Mouse (Mus musculus): ENCODE results near the gene Tspan14. TPM values are rescaled to one million over a fixed set of nuclear protein-coding genes. Genes with fewer than 3 reads are reported as not detected.

Tspan14 gene
- polyA plus RNA-seq, 1 experiment from 2014 or later: 32.9 TPM

DNA sequence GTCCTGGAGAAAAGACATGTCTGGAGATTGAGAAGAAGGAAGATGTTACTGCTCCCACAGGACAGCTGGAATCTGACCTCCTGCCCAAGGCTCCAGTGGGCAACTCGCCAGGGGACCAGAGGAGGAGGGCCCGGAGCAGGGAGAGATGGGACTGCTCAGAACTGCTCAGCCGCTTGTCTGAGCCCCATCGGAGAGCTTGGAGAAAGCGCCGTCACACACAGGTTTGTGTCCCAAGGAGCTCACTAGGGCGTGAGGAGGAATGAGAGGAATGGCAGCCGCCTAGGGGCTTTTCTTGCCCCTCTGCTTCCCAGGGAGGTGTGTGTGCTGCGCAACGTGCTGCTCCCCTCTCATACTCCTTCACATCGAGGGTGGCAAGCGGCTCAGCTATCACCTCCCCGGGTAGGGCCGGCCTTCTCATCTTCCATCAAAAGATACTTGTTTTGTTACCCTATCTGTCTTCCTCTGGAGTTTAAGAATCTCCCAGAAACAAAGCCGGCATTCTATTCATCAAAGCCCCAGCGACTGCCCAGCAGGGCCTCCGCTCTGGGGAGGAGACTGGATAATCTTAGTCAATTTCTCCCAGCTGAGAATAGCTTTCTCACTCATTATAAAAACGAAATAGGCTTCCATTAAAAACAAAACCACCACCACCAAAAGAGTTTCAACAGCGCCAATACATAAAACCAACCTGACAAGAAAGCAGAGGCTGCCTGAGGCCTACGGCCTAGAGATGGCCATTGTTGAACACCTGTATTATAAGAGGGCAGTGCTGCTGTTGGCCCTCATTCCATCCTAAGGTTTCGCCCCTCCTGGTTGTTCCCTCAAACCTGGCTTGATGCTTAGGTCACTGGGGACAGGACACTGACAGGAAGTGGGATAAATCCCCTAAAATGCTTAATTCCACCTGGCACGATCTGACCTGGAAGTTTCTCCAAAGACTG, 37.9 kb upstream of the Tspan14 start:
- peak overlapping the region; percentile 74 for H3K4me2 ChIP-seq
- H3K27ac ChIP-seq: peak overlapping the region; percentile 96

DNA sequence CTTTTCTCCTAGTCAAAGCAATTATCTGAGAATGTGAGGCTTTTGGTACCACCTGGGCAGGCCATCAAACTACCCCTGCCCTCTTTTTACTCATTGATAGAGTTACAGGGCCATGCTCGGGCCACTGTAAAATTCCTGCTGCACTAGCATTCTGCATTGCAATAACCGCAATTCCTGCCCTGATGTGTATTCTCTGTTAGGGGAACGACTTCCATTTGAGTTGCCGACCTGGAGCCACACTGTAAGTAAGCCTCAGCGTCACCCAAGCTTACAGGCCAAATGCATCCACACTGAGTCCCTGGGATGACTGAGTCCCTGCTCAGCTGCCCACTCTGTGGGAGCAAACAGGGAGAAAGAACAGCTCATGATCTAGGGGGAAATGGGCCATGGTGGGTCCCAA, 35.0 kb upstream of the Tspan14 start:
- no peak overlapping the region for H3K27ac ChIP-seq
- no peak for ATAC-seq (ENCODE audit: low read depth)

More for the DNA sequence above, 37.9 kb upstream of the Tspan14 start:
- no peaks in the 10 kb centered on the region for H3K27me3 ChIP-seq
- DNase-seq (no peak), ATAC-seq (ENCODE audit: low read depth) (no peak)
- peaks cover 40% of the 10 kb centered on the region for H3K36me3 ChIP-seq
- 67% methylated on average over 22 of the region's 22 CpGs for WGBS (ENCODE audit: insufficient replicate concordance)
- H3K4me1 ChIP-seq (replicated peaks): peaks cover 62% of the 10 kb centered on the region
- H3K4me3 ChIP-seq (replicated peaks): no peak overlapping the region; the same call in none of the 2 replicates
- peak overlapping the region; percentile 15; the same call in 1 of the 2 replicates for H3K9ac ChIP-seq
- H3K9me3 ChIP-seq (replicated peaks): no peaks in the 10 kb centered on the region

DNA sequence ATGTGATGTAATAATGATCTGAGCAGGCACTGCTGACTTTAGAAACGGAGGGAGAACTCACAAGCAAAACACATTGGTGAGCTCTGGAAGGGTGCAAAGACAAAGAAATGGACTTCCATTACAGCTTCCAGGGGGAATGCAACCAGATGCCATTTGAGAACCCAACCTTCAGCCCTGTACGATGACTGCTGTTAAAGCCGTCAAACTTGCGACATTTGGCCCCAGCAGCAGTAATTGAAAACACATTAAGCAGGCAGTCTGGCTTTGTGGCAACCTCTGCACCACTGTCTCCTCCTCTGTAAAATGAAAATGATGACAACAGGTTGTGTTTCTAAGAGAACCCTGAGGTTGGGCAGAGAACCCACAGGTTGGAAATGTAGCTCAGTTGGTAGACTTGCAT, 34.2 kb upstream of the Tspan14 start:
- Histone ChIP-seq H3K9me3 (replicated peaks) (no peaks in the 10 kb centered on the region), H3K4me2 (no peak overlapping the region), H3K27me3 (no peaks in the 10 kb centered on the region), H3K9ac (no peak overlapping the region), H3K4me3 (replicated peaks) (no peak overlapping the region), H3K4me1 (replicated peaks) (peaks cover 32% of the 10 kb centered on the region), H3K36me3 (peaks cover 75% of the 10 kb centered on the region), H3K27ac (no peak overlapping the region)
- whole genome bisulfite sequencing (ENCODE audit: insufficient replicate concordance): 86% methylated on average over 4 of the region's 4 CpGs
- ATAC-seq (ENCODE audit: low read depth) (no peak), DNase-seq (no peak)

More for the DNA sequence above, 35.0 kb upstream of the Tspan14 start:
- Histone ChIP-seq H3K4me2 (no peak overlapping the region), H3K4me3 (replicated peaks) (no peak overlapping the region), H3K4me1 (replicated peaks) (peaks cover 33% of the 10 kb centered on the region), H3K27me3 (no peaks in the 10 kb centered on the region), H3K36me3 (peaks cover 67% of the 10 kb centered on the region), H3K9ac (no peak overlapping the region), H3K9me3 (replicated peaks) (no peaks in the 10 kb centered on the region)
- DNase-seq: no peak
- WGBS (ENCODE audit: insufficient replicate concordance): 92% methylated on average over 5 of the region's 5 CpGs

DNA sequence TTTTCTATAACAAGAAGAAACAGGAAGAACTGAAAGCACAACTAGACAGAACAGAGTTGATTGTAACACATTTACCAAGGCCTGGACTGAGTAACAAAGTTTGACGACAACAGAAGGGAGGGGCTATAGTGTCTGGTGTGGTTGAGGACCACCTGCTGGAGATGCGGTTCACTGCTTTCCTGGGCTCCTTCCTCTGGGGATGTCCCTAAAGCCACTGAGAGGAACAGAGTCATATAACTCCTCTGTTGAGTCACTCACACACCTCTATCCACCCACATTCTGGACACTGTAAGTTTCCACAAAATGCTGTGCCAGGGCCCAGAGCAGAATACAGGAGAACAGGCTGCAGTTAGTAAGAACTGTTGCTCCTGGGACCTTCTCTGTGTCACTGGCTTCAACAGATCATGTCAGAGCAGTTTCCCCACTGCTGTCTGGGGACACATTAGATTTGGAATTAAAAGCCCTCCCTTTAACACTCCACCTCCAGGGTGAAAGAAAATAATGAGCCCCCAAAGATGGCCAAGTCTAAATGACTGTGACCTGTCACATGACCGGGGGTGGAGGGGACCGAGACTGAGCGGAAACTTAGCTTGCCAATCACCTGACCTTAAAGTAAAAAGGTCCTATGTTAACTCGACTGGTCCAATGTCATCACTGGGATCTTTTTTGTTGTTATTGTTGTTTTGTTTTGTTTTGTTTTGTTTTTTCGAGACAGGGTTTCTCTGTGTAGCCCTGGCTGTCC, 33.5 kb upstream of the Tspan14 start:
- no peak for ATAC-seq (ENCODE audit: low read depth)
- Histone ChIP-seq H3K27ac (no peak overlapping the region), H3K9ac (no peak overlapping the region), H3K4me2 (no peak overlapping the region), H3K9me3 (replicated peaks) (no peaks in the 10 kb centered on the region), H3K4me1 (replicated peaks) (peaks cover 28% of the 10 kb centered on the region), H3K4me3 (replicated peaks) (no peak overlapping the region), H3K36me3 (peaks cover 82% of the 10 kb centered on the region), H3K27me3 (no peaks in the 10 kb centered on the region)
- 75% methylated on average over 7 of the region's 7 CpGs for WGBS (ENCODE audit: insufficient replicate concordance)
- DNase-seq: no peak

DNA sequence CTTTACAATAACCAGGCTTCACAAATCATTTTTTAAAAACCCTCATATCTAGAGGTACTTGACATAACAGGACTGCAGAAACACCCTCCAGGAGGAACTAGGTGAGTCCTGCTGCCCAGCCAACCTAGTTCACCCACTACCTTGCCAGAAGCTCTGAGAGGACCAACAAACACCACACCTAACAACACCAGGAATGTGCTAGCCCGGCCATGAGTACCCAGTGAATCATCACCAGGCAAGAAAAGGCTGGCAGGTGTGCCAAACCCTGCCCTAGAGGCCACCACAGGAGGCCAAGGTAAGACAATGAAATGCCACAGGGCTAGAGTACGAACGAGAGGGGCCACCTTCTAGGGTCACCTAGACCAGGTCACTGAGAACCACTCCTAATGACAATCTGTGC, 29.6 kb upstream of the Tspan14 start:
- Histone ChIP-seq H3K9ac (no peak overlapping the region), H3K4me2 (no peak overlapping the region), H3K27me3 (no peaks in the 10 kb centered on the region), H3K27ac (peak overlapping the region; percentile 1; the same call in 1 of the 2 replicates), H3K9me3 (replicated peaks) (no peaks in the 10 kb centered on the region), H3K4me1 (replicated peaks) (peaks cover 43% of the 10 kb centered on the region), H3K4me3 (replicated peaks) (no peak overlapping the region), H3K36me3 (peaks cover 74% of the 10 kb centered on the region)
- ATAC-seq (ENCODE audit: low read depth) (no peak), DNase-seq (no peak)
- 80% methylated on average over 3 of the region's 3 CpGs for WGBS (ENCODE audit: insufficient replicate concordance)

DNA sequence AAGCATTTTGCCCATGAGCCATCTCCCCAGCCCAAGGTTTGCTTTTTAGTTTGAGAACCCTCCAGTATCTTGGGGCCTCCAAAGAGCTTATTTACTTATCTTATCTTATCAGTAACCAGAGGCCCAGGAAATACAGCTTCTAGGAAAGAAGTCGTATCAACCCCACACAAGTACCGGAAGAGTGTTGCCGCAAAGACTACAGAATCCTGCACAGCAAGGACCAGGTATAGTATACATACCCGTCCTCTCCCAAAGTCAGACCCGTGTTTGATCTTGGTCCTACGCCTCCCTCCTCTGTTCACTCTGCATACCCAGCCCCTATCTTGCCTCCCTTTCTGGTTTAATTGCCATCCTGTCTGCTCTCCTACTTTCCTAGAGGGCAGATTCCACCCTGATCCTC, 25.9 kb upstream of the Tspan14 start:
- peak overlapping the region; percentile 90 for H3K27ac ChIP-seq
- no peaks in the 10 kb centered on the region for H3K27me3 ChIP-seq
- DNase-seq: peak; percentile 67
- WGBS (ENCODE audit: insufficient replicate concordance): 3% methylated on average over 6 of the region's 6 CpGs
- peaks cover 76% of the 10 kb centered on the region for H3K4me1 ChIP-seq (replicated peaks)
- peak; percentile 89 for ATAC-seq (ENCODE audit: low read depth)
- H3K9me3 ChIP-seq (replicated peaks): no peaks in the 10 kb centered on the region
- H3K36me3 ChIP-seq: peaks cover 38% of the 10 kb centered on the region
- H3K4me2 ChIP-seq: peak overlapping the region; percentile 70
- peak overlapping the region; percentile 49 for H3K4me3 ChIP-seq (replicated peaks)
- H3K9ac ChIP-seq: peak overlapping the region; percentile 71

DNA sequence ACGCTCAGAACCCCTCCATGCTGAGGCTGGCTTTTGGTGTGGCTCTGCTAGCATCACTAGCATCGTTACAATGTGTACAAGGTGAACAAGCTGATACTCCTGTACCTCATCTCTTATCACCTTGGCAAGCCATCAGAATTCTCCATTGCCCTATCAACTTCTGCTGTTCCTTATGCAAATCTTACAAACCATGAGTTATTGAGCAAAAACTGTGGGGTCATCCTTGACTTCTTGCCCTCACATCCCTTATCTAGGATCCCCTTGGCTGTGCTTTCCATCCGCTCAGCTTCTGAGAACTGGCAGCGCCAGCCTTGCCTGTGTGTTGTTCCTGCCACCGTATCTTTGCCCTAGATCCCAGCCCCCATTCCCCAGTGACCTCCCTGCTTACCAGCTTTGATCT, 22.2 kb upstream of the Tspan14 start:
- H3K36me3 ChIP-seq: 0 out of 2 replicates have a peak, but pooled peaks cover 4% of the 10 kb centered on the region
- peaks cover 59% of the 10 kb centered on the region for H3K4me1 ChIP-seq (replicated peaks)
- peak overlapping the region; percentile 79 for H3K27ac ChIP-seq
- ATAC-seq (ENCODE audit: low read depth) (peak; percentile 42), DNase-seq (peak; percentile 38)
- peak overlapping the region; percentile 70 for H3K4me2 ChIP-seq
- H3K9me3 ChIP-seq (replicated peaks): no peaks in the 10 kb centered on the region
- H3K4me3 ChIP-seq (replicated peaks): no peak overlapping the region
- H3K9ac ChIP-seq: peak overlapping the region; percentile 47
- H3K27me3 ChIP-seq: no peaks in the 10 kb centered on the region
- 28% methylated on average over 5 of the region's 5 CpGs for WGBS (ENCODE audit: insufficient replicate concordance)

DNA sequence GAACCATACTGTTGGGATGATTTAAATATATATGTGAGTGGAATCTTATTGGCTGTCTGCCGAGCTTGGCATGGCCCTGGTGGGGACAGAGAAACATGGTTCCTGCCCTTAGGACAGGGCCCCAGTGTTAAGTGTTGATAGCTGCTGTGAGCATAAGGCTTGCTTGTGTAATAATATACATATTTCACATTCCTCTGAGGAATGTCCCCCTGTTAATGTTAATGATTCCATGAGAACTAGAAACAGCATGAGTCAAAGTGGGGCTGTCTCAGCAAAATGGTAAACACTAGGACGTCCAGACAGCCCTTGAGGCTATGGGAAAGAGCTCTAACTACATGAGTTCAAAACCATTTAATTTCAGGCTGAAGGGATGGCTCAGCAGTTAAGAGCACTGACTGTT, 20.6 kb upstream of the Tspan14 start:
- no peak overlapping the region for H3K9ac ChIP-seq
- WGBS (ENCODE audit: insufficient replicate concordance): 80% methylated on average over 2 of the region's 2 CpGs

DNA sequence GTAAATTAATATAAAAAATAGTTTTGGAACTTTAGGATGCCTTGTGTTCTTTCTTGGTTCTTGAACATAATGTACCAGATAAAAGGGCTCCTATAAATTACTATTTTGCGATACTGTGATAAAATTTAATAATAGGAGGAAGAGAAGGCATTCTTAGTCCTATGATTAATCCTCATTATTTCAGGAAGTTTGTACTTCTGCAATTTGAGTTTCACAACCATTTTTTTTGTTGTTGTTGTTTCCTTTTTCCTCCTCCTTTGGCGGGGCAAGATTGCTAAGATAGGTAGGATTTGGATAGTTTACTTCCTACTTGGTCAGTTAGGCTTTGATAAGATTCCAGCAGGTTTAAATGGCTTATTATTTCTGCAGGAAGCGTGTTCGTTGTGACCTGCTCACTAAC, 19.0 kb upstream of the Tspan14 start:
- Histone ChIP-seq H3K27me3 (no peaks in the 10 kb centered on the region), H3K9me3 (replicated peaks) (no peaks in the 10 kb centered on the region), H3K4me3 (replicated peaks) (no peak overlapping the region), H3K4me2 (no peak overlapping the region), H3K4me1 (replicated peaks) (peaks cover 28% of the 10 kb centered on the region), H3K27ac (no peak overlapping the region), H3K9ac (no peak overlapping the region), H3K36me3 (no peaks in the 10 kb centered on the region)
- WGBS (ENCODE audit: insufficient replicate concordance): 65% methylated on average over 4 of the region's 4 CpGs
- no peak for DNase-seq
- ATAC-seq (ENCODE audit: low read depth): no peak

More for the DNA sequence above, 20.6 kb upstream of the Tspan14 start:
- Histone ChIP-seq H3K4me3 (replicated peaks) (no peak overlapping the region), H3K4me2 (no peak overlapping the region), H3K4me1 (replicated peaks) (peaks cover 43% of the 10 kb centered on the region), H3K27me3 (no peaks in the 10 kb centered on the region), H3K27ac (0 out of 2 replicates have a peak overlapping the region, but pooled peaks have one; percentile 5), H3K36me3 (no peaks in the 10 kb centered on the region), H3K9me3 (replicated peaks) (no peaks in the 10 kb centered on the region)
- ATAC-seq (ENCODE audit: low read depth) (no peak), DNase-seq (no peak)

DNA sequence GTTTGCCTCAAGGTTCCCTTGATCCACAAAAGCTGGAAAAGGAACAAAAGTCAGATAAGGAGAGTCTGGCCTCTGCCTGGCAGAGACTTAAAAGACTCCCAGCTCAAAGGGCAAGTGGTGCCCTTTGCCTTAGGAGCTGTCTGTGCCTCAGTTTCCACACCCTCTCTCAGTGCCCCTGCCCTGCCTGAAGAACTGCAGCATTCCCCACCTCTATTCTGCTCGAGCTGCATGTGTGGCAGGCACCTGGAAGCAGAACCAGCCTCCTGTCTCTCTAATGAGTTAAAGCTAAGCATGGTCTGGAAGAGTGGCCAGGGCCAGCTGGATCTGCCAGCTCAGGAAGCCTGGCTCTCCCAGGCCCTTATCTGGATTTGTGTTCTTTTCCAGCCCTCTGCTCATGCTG, 13.1 kb upstream of the Tspan14 start:
- no peak overlapping the region for H3K4me2 ChIP-seq
- no peak for DNase-seq
- H3K9ac ChIP-seq: no peak overlapping the region; the same call in 1 of the 2 replicates
- no peak overlapping the region for H3K27ac ChIP-seq
- H3K36me3 ChIP-seq: no peaks in the 10 kb centered on the region
- H3K4me1 ChIP-seq (replicated peaks): peaks cover 13% of the 10 kb centered on the region
- no peaks in the 10 kb centered on the region for H3K27me3 ChIP-seq
- H3K4me3 ChIP-seq (replicated peaks): no peak overlapping the region
- no peak for ATAC-seq (ENCODE audit: low read depth)
- 65% methylated on average over 1 of the region's 1 CpGs for WGBS (ENCODE audit: insufficient replicate concordance)
- no peaks in the 10 kb centered on the region for H3K9me3 ChIP-seq (replicated peaks)

DNA sequence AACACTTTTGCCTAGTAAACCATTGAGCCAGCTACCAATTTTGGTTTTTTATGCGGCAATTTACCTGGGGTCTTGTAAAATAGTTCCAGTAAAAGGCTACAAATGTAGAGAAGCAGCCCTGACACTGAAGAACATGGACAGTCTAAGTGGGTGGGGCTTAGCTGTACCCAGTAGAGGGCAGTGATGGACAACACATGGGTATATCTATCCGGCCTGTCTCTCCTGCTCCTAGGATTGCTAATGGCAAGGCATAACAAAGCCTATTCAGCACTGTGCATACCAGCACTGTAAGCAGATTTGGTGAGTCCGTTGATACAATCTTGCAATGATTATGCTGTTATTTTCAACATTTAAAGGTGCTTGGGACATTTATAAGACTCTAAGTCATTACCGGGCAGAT, 12.4 kb upstream of the Tspan14 start:
- ATAC-seq (ENCODE audit: low read depth) (peak; percentile 81), DNase-seq (peak; percentile 50)

More for the DNA sequence above, 12.4 kb upstream of the Tspan14 start:
- WGBS (ENCODE audit: insufficient replicate concordance): 47% methylated on average over 4 of the region's 4 CpGs
- Histone ChIP-seq H3K9ac (no peak overlapping the region), H3K9me3 (replicated peaks) (no peaks in the 10 kb centered on the region), H3K27me3 (no peaks in the 10 kb centered on the region), H3K36me3 (no peaks in the 10 kb centered on the region), H3K4me3 (replicated peaks) (no peak overlapping the region), H3K27ac (no peak overlapping the region), H3K4me2 (no peak overlapping the region), H3K4me1 (replicated peaks) (peaks cover 13% of the 10 kb centered on the region)

Measured in liver, embryonic 13.5 days (tissue).